Mouse (Mus musculus): ENCODE measurements at regions not wholly inside any gene's neighbourhood (a gene's known extent, or its start where the extent isn't known, plus 50 kb on each side); places are given as distances from the start of the nearest gene placed in this dataset.
A peak's percentile ranks its signal among the peaks of the same experiment; 100 is the strongest.

DNA sequence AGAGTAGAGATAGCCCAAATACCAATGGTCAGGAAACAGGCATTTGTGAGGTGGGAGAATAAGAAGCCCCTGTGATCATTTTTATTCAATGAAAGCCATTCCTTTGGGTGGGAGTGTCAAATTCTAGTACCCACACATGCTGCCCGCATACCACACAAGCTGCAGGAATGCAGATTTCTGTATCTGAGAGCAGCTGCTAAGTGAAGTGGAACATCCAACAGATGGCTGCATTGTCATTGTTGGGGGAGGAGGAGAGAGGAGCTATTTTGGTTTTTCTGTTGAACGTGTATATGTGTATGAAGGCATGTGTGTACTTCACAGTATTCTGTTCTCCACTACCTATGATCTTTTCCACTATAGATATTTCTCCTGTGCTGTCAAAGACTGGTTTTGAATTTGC is 392.3 kb upstream of the Mef2c start:
- DNase-seq (ENCODE audit: low spot score in 2 of 2), result peak; percentile 72 to 75

- DNase-seq (ENCODE audit: low spot score in 2 of 2), result no peak
These were observed 391.5 kb upstream of the Mef2c start for GRCm38 (mm10) chr13:83112323-83112722.

GRCm38 (mm10) chr13:83112741-83113140 is 391.1 kb upstream of the Mef2c start:
- DNase-seq (ENCODE audit: low spot score in 2 of 2), result no peak

DNA sequence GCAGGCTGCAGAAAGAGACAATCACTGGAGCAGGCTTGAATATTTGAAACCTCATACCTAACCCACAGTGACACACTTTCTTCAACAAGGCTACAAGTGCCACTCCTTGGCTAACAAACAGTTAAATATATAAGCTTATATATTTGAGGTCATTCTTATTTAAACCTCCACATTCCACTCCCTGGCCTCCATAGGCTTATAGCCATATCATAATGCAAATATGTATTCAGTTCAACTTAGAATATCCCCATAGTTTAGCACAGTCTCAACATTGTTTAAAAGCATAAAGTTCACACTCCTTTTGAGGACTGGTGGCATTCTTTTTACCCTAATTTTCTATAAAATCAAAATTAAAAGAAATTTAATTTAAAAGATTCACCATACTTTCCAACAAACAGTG is 390.0 kb upstream of the Mef2c start:
- DNase-seq (ENCODE audit: low spot score in 2 of 2), result no peak

GRCm38 (mm10) chr13:83114401-83114800 is 389.4 kb upstream of the Mef2c start:
- no peak for DNase-seq (ENCODE audit: low spot score in 2 of 2)

DNA sequence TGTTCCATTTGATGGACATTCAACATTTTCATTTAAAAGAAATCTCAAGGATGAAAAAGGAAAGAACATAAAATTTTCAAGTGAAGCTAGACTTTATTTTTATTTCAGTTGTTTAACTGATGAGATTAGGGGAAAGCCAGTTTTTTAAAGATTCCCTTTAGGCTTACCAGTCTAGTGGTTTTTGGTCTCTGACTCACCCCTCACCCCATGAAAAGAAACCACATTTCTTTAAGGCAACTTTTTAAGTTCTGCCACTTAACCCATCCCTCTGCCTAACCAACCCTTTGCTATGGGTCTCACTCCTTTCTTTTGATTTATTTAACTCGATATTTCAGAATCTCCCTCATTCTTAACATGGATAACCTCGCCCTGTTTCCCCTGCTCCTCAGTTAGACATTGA is 388.1 kb upstream of the Mef2c start:
- no peak for DNase-seq (ENCODE audit: low spot score in 2 of 2)

GRCm38 (mm10) chr13:83120343-83120742 is 383.5 kb upstream of the Mef2c start:
- DNase-seq (ENCODE audit: low spot score in 2 of 2), result no peak

DNA sequence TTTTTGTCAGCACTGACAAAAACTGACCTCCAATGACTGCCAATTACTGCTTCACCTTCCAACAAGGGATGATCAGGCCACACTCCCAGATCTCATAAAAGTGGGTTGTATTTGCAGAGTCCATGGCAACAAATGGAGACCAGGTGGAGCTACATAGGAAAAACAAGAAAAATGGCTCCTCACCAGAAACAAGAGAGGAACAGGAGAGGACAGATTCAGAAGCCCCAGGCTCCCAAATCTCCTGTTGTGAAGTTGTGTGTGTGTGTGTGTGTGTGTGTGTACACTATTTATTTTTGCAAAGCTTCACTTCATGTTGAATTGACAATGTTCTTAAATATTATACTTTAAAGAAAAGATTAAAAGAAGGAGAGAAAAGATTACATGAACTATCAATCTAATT is 380.2 kb upstream of the Mef2c start:
- DNase-seq (ENCODE audit: low spot score in 2 of 2), result no peak

GRCm38 (mm10) chr13:83124651-83125050 is 379.2 kb upstream of the Mef2c start:
- DNase-seq (ENCODE audit: low spot score in 2 of 2), result no peak

DNA sequence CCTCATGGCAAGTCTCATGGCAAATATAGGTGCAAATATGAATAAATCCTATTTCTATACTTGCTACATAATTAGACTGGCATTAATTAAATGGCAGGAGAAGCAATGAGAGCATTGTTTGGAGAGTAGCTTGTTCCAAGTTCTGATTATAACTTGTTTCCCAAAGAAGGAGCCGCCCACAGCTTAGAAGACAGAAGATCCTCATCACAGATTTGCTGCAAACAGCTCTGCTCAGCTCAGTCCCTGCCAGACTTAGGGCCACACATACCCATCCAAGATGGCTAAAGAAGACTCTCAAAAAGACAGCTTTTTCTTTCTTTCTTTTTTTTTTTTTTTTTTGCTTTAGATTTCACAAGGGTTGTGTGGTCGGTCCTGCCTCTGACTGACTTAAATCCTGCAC is 377.4 kb upstream of the Mef2c start:
- peak; percentile 27 to 50 for DNase-seq (ENCODE audit: low spot score in 2 of 2)

- no peak for DNase-seq (ENCODE audit: low spot score in 2 of 2)
These were observed 372.5 kb upstream of the Mef2c start for GRCm38 (mm10) chr13:83131129-83131981.

DNA sequence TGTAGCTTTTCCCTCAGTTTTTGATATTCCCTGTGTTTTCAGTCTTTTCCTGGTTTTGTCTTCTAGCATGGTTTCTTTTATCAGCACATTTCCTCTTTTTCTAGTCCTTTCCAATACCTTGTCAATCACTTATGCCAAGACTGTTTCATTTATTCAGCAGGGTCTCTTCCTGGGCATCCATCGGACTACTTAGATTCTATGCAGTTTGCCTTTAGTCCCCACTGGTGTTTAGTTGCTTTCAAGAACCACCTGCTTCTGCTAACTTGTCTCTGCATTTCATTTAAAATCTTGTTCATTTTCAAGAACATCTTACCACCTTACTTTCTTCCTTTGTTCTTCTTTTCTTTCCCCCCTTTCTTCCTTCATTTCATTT is 371.9 kb upstream of the Mef2c start:
- no peak for DNase-seq (ENCODE audit: low spot score in 2 of 2)

DNA sequence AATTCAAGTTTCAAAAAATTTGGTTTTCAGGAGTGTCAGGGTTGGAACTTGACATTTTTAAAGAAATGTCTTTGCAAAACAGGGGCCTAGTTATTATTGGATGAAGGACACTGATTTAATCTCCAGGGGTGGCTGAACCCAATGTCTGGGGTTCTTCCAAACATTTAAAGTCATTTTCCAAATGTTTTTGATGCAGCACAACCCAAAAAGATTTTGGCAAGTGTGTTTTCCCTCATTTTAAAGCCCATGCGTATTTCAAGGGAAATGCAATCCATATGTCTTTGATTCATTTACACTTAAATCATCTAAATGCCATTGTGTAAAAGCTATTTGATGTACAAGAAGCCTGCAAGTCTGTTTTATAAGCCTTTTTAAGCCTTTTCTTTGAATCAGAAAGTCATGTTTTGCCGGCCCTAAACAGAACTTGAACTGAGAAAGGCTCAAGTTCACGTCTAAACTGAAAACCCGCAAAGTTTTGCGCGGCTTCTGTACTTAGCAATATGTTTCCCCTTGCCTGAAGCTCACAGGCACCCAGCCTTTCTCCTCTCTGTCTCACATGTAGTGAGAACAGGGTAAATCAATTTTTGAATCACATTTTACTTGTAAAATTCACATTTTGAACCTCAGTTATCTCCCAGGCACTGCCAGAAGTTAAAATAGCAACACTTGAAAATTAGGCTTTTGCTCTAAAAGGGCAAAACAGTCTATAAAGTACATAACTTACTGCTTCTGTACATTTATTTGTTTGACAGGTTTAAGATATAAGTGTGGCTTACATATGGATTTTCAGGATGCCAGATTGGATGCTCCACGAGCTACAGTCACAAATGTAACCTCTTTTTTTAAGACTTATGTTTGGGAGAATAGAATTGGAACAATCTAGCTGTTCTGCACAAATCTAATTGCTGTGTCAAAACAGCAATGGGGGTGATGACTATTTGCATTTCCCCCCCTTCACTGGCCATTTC is 370.9 kb upstream of the Mef2c start:
- no peak for DNase-seq (ENCODE audit: low spot score in 2 of 2)

GRCm38 (mm10) chr13:83143316-83143715 is 360.5 kb upstream of the Mef2c start:
- no peak for DNase-seq (ENCODE audit: low spot score in 2 of 2)

GRCm38 (mm10) chr13:83154626-83155124 is 349.2 kb upstream of the Mef2c start:
- no peak for DNase-seq (ENCODE audit: low spot score in 2 of 2)

DNA sequence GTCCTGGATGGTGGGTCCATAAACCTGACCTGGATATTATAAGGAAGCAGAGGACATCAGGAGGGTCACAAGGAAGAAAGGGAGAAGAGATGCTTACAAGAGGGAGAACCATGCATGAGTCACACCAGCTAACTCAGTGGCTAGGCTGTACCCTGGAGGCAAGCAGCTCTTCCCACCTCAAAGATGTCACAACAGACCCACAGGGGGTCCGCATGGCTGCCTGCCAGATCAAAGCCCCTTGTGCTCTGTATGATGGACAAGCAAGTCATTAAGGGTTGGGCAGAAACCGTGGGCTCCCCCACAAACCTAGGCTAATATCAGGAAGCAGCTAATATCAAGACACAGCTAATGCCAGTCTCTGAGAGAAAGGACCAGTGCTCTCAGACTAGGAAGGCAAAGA is 343.9 kb upstream of the Mef2c start:
- no peak for DNase-seq (ENCODE audit: low spot score in 2 of 2)

DNA sequence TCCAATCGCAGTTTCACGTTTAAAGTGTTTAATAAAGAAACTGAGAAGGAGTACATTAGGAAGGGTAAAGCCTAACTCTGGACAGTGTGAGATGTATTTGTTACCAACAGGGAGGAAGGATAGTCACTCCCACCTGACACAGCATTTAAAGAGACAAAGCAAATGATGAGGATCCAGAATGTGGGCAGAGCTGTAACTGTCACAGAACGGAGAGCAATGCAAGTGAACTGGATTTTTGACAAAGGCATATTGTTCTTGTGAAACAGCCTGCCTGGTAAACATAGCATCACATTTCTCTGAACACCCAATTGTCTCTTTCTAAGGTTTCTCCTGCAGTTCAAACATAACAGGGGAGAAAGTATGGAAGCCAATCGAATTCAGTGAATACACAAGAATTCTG is 341.1 kb upstream of the Mef2c start:
- DNase-seq (ENCODE audit: low spot score in 2 of 2), result no peak

DNA sequence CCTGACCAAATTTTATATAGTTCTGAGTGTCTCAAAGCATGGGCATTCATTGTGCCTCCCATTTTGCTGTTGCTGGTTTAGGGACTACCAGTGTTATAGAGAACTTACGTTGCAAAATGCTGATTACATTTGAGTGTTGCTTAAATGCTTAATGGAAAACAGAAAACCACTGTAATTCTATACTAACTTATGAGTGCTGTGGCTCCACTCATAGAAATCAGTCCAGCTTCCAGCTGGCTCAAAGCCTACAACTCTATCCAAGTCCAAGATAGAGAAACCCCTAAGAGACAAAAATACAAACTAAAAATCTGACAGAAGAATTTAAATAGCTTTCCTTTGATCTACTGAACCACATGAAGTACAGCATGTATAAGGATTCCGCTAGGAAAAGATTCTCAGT is 328.7 kb upstream of the Mef2c start:
- DNase-seq (ENCODE audit: low spot score in 2 of 2), result no peak

GRCm38 (mm10) chr13:83201931-83202671 is 301.7 kb upstream of the Mef2c start:
- DNase-seq (ENCODE audit: low spot score in 2 of 2), result no peak

- DNase-seq (ENCODE audit: low spot score in 2 of 2), result no peak
These were observed 297.2 kb upstream of the Mef2c start for GRCm38 (mm10) chr13:83206622-83207021.

DNA sequence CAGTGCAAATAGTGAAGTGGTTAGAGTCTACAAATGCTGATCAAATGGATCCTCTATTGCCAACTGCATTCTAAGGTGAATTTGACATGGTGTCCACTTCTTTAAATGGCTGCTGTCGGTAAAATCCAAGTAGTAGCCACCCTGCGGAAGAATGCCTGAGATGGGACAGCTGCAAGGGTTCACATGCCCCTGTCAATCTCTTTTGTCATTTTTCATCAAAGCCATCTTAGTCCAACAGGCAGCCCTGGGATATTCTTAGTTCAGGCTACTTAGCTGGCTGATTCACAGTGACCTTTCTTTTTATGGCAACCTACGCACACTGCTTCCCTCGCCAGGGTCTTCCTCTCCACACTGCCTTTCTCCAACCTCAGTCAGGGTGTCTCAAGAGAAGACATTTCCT is 296.3 kb upstream of the Mef2c start:
- DNase-seq (ENCODE audit: low spot score in 2 of 2), result no peak

- no peak for DNase-seq (ENCODE audit: low spot score in 2 of 2)
These were observed 295.7 kb upstream of the Mef2c start for GRCm38 (mm10) chr13:83208111-83208510.

Measured in right cerebral cortex, adult 2 months (tissue).